Mouse (Mus musculus) heart, adult 18-20 months (tissue): ENCODE results near the gene Depdc5. TPM values are rescaled to one million over a fixed set of nuclear protein-coding genes. Genes with fewer than 3 reads are reported as not detected.

Experiments used
- DNase-seq, 2 experiments: peaks; one replicate each; pipeline ENCODE4 v3.0.0; 2021 to 2022; ENCODE audit warnings: mixed read lengths in 1 of 2
- total RNA-seq, 2 experiments: library from RNA; stranded (reverse); gene quantifications; 2 replicates each; pipeline ENCODE4 v1.2.3; 2021

Depdc5 gene
- total RNA-seq, 2 experiments from 2014 or later: 21.1 to 24.0 TPM

- no peak for DNase-seq
Observed at GRCm38 (mm10) chr5:32998783-32999182, 135.3 kb downstream of the Depdc5 start.

- no peak for DNase-seq
Observed at GRCm38 (mm10) chr5:33001111-33001510, 137.6 kb downstream of the Depdc5 start.

GRCm38 (mm10) chr5:33002781-33003180 is 139.3 kb downstream of the Depdc5 start:
- no peak for DNase-seq

GRCm38 (mm10) chr5:33003500-33003899 is 140.0 kb downstream of the Depdc5 start:
- no peak for DNase-seq

- no peak for DNase-seq
Observed at GRCm38 (mm10) chr5:33004110-33004509, 140.6 kb downstream of the Depdc5 start.

GRCm38 (mm10) chr5:33005442-33006145 is 142.1 kb downstream of the Depdc5 start:
- no peak for DNase-seq

GRCm38 (mm10) chr5:33006670-33007069 is 143.2 kb downstream of the Depdc5 start:
- DNase-seq: no peak

- DNase-seq: no peak
Observed at GRCm38 (mm10) chr5:33007371-33007770, 143.9 kb downstream of the Depdc5 start.

- no peak for DNase-seq
Observed at GRCm38 (mm10) chr5:33009301-33009700, 145.8 kb downstream of the Depdc5 start.

GRCm38 (mm10) chr5:33009818-33010812 is 146.6 kb downstream of the Depdc5 start:
- peak; percentile 29 to 54 for DNase-seq

GRCm38 (mm10) chr5:33011132-33012106 is 147.9 kb downstream of the Depdc5 start:
- DNase-seq: no peak

GRCm38 (mm10) chr5:33014096-33014495 is 150.6 kb downstream of the Depdc5 start:
- DNase-seq: no peak

GRCm38 (mm10) chr5:33015579-33015978 is 152.1 kb downstream of the Depdc5 start:
- DNase-seq: no peak

- no peak for DNase-seq
Observed at GRCm38 (mm10) chr5:33018189-33018560, 154.7 kb downstream of the Depdc5 start.

- DNase-seq: peak; percentile 97 to 98
Observed at GRCm38 (mm10) chr5:33018561-33019425, 155.3 kb downstream of the Depdc5 start, which contains the start of gene Ywhah. Gene Ywhah, plus strand, starts transcription at chr5:33018816.

- DNase-seq: no peak
Observed at GRCm38 (mm10) chr5:33019426-33019821, 155.9 kb downstream of the Depdc5 start.

GRCm38 (mm10) chr5:33021622-33022021 is 158.1 kb downstream of the Depdc5 start:
- peak in 1 of 2 experiments; percentile 46 for DNase-seq

- no peak for DNase-seq
Observed at GRCm38 (mm10) chr5:33023337-33023736, 159.8 kb downstream of the Depdc5 start.

- no peak for DNase-seq
Observed at GRCm38 (mm10) chr5:33024474-33024873, 161.0 kb downstream of the Depdc5 start.

GRCm38 (mm10) chr5:33028656-33029055 is 165.2 kb downstream of the Depdc5 start:
- DNase-seq: no peak
